Mouse (Mus musculus): ENCODE results near the gene Chd4.

DNA sequence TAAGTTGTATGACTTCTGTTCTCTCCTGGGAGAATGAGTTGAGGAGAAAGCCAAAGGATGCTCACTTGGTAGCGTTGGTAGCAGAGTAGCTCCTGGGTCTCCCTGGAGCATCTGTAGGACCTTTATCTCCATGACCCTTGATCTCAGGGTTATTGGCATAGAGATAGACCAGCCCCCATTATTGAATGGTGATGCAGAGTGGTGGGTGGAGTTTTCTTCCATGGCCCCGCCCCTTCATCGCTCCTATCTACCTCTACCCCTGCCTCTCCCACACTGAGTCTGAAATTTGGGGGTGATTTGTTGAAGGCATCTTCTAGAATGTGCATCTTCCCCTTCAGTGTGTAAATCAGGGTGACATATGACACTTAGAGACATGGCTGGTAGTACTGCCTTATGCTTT is 60.7 kb downstream of the Chd4 start:
- no peak for TF ChIP-seq POLR2A (IDR thresholded peaks at IDR 0.05; ENCODE audit: insufficient read length, low read depth)
- no peak for TF ChIP-seq TCF12 (IDR thresholded peaks at IDR 0.05; ENCODE audit: insufficient read depth, poor library complexity, severe bottlenecking)
- TF ChIP-seq USF1 (IDR thresholded peaks at IDR 0.05; ENCODE audit: low read depth): no peak
- no peak for TF ChIP-seq CEBPB (IDR thresholded peaks at IDR 0.05; ENCODE audit: insufficient read depth, poor library complexity, severe bottlenecking)
- no peak for TF ChIP-seq MYOG (IDR thresholded peaks at IDR 0.05; ENCODE audit: control insufficient read depth in 1 of 3, insufficient read depth in 1 of 3, insufficient read length in 2 of 3, low read depth in 2 of 3)
- no peak for TF ChIP-seq MAX (IDR thresholded peaks at IDR 0.05; ENCODE audit: low read depth)
- TF ChIP-seq TCF3 (IDR thresholded peaks at IDR 0.05; ENCODE audit: insufficient read length, low read depth): no peak
- TF ChIP-seq REST (IDR thresholded peaks at IDR 0.05; ENCODE audit: insufficient read depth, insufficient read length): no peak
- no peak for TF ChIP-seq POLR2AphosphoS2 (IDR thresholded peaks at IDR 0.05; ENCODE audit: insufficient read length, low read depth)
- TF ChIP-seq E2F4 (IDR thresholded peaks at IDR 0.05; ENCODE audit: insufficient read depth): no peak
- no peak for TF ChIP-seq MYOD1 (IDR thresholded peaks at IDR 0.05; ENCODE audit: control insufficient read depth in 1 of 3, insufficient read length in 2 of 3, low read depth in 2 of 3)
- no peak for TF ChIP-seq SRF (IDR thresholded peaks at IDR 0.05; ENCODE audit: control insufficient read depth, insufficient read length, low read depth)
